Mouse (Mus musculus) embryonic facial prominence, embryonic 10.5 days (tissue): ENCODE data around the gene Mapk1. TPM values are rescaled to one million over a fixed set of nuclear protein-coding genes. Genes with fewer than 3 reads are reported as not detected.

ENCODE experiments used
- DNase-seq: peaks from one replicate; pipeline ENCODE4 v3.0.0-alpha.2; 2017; ENCODE audit warnings: low spot score
- H3K27ac ChIP-seq: fragments of 300-500 bp; sonication (generic); replicated peaks from 2 replicates; pipeline ENCODE4 v1.5.1; 2016; ENCODE audit warnings: mild to moderate bottlenecking
- H3K27me3 ChIP-seq: fragments of 300-500 bp; sonication (generic); replicated peaks from 2 replicates; pipeline ENCODE4 v1.6.1; 2016; ENCODE audit warnings: low read depth, mild to moderate bottlenecking; ENCODE audit not compliant: poor library complexity, severe bottlenecking
- H3K36me3 ChIP-seq: fragments of 300-500 bp; sonication (generic); replicated peaks from 2 replicates; pipeline ENCODE4 v1.6.1; 2016; ENCODE audit warnings: mild to moderate bottlenecking, moderate library complexity
- H3K4me1 ChIP-seq: fragments of 300-500 bp; sonication (generic); 2 replicates; pipeline ENCODE4 v1.6.1; 2016
- H3K4me3 ChIP-seq: fragments of 300-500 bp; sonication (generic); 2 replicates; pipeline ENCODE4 v1.5.1; 2016; ENCODE audit warnings: mild to moderate bottlenecking, moderate library complexity
- H3K9me3 ChIP-seq: fragments of 300-500 bp; sonication (generic); 2 replicates; pipeline ENCODE4 v1.6.1; 2016; ENCODE audit warnings: mild to moderate bottlenecking
- WGBS: fragments of 180-500 bp; shearing (Covaris S2); methylation state at CpG from one replicate; pipeline ENCODE4 v1.1.7; 2016; 5-methylcytosine and 5-hydroxymethylcytosine counted together
- polyA plus RNA-seq: library from polyadenylated mRNA; unstranded; fragments of >200 nt; fragmentation: Nextera tagmentation; extraction: Ambion mirVana; gene quantifications from 2 replicates; pipeline ENCODE4 v1.2.1, GENCODE M21; 2016

The Mapk1 gene
- 141 TPM in 2 replicates for polyA plus RNA-seq

DNA sequence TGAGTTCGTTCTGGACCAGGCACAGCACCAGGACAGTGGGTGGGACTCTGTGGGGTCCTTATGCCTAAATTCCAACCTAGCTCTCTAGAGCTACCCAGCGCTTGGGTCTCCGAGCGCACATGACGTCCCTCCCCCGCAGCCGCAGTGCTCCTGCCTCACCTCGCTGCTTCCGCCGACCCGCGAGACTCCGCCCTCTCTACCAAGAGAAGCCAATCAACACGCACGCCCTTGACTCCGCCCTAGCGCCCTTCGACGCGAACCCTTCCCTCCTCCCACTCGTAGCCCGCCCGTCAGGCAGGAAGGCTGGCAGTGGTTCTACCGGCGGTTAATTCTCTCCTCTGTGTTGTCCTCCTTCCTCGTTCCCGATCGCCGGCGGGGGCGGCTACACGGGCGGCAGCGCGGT is at the start of gene Mapk1:
Gene Mapk1 (plus strand): TSS at position 252 of the 403 bp plus-strand sequence.
- peak within 1 kb of the TSS; percentile 78 for H3K4me3 ChIP-seq

GRCm38 (mm10) chr16:16939543-16939942 is 43.6 kb upstream of the Mapk1 start:
- DNase-seq, result no peak
- WGBS, result 94% methylated on average over 9 of the region's 9 CpGs
- Histone ChIP-seq H3K9me3 (peaks cover 8% of the 10 kb centered on the region), H3K27ac (no peak overlapping the region), H3K27me3 (no peaks in the 10 kb centered on the region), H3K36me3 (no peaks in the 10 kb centered on the region), H3K4me3 (no peak overlapping the region), H3K4me1 (no peaks in the 10 kb centered on the region)

More for the DNA sequence above, at the start of gene Mapk1:
- Histone ChIP-seq H3K4me1 (peaks cover 21% of the 10 kb centered on the region), H3K27ac (peak within 1 kb of the TSS; percentile 97), H3K9me3 (no peaks in the 10 kb centered on the region), H3K27me3 (no peaks in the 10 kb centered on the region), H3K36me3 (peaks cover 24% of the 10 kb centered on the region)
- DNase-seq, result peak; percentile 97
- WGBS, result under 1% methylated on average over 35 of the region's 35 CpGs

GRCm38 (mm10) chr16:16941078-16941477 is 42.1 kb upstream of the Mapk1 start:
- H3K4me3 ChIP-seq, result no peak overlapping the region
- peaks cover 8% of the 10 kb centered on the region for H3K9me3 ChIP-seq
- H3K27ac ChIP-seq, result no peak overlapping the region
- H3K27me3 ChIP-seq, result no peaks in the 10 kb centered on the region
- WGBS, result 95% methylated on average over 2 of the region's 2 CpGs
- H3K36me3 ChIP-seq, result no peaks in the 10 kb centered on the region
- no peak for DNase-seq
- no peaks in the 10 kb centered on the region for H3K4me1 ChIP-seq

- Histone ChIP-seq H3K36me3 (no peaks in the 10 kb centered on the region), H3K4me3 (no peak overlapping the region), H3K9me3 (no peaks in the 10 kb centered on the region), H3K27ac (no peak overlapping the region), H3K4me1 (no peaks in the 10 kb centered on the region), H3K27me3 (no peaks in the 10 kb centered on the region)
- DNase-seq, result peak; percentile 43
- 44% methylated on average over 3 of the region's 5 CpGs for WGBS
Measured at GRCm38 (mm10) chr16:16958575-16958974, 24.6 kb upstream of the Mapk1 start.

- WGBS, result 87% methylated on average over 6 of the region's 6 CpGs
- Histone ChIP-seq H3K9me3 (no peaks in the 10 kb centered on the region), H3K27me3 (no peaks in the 10 kb centered on the region), H3K4me3 (no peak overlapping the region), H3K36me3 (no peaks in the 10 kb centered on the region), H3K27ac (no peak overlapping the region), H3K4me1 (no peaks in the 10 kb centered on the region)
- DNase-seq, result no peak
Measured at GRCm38 (mm10) chr16:16959907-16960306, 23.3 kb upstream of the Mapk1 start.

- no peaks in the 10 kb centered on the region for H3K4me1 ChIP-seq
- 64% methylated on average over 1 of the region's 1 CpGs for WGBS
- DNase-seq, result no peak
Measured at GRCm38 (mm10) chr16:16965149-16965548, 18.0 kb upstream of the Mapk1 start.

DNA sequence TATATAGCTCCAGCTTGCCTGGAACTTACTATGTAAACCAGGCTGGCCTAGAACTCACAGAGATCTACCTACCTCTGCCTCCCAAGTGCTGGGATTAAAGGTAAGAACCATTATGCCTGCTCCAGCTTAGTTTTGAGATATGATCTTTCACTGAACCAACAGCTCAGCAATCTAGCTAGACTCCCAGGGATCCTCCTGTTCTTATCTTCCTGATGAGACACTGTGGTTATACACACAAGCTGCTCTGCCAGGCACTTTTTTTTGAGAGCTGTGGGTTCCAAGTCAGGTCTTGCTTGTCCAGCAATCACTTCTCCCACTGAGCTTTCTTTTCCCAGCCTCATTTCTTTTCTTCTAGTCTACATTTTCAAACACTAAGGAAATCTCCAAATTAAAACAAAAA is 16.9 kb upstream of the Mapk1 start:
- Histone ChIP-seq H3K36me3 (no peaks in the 10 kb centered on the region), H3K9me3 (no peaks in the 10 kb centered on the region), H3K27me3 (no peaks in the 10 kb centered on the region), H3K27ac (no peak overlapping the region), H3K4me3 (no peak overlapping the region), H3K4me1 (no peaks in the 10 kb centered on the region)
- no peak for DNase-seq

More at GRCm38 (mm10) chr16:16965149-16965548, 18.0 kb upstream of the Mapk1 start:
- H3K9me3 ChIP-seq, result no peaks in the 10 kb centered on the region
- no peak overlapping the region for H3K4me3 ChIP-seq
- H3K36me3 ChIP-seq, result no peaks in the 10 kb centered on the region
- no peak overlapping the region for H3K27ac ChIP-seq
- no peaks in the 10 kb centered on the region for H3K27me3 ChIP-seq

DNA sequence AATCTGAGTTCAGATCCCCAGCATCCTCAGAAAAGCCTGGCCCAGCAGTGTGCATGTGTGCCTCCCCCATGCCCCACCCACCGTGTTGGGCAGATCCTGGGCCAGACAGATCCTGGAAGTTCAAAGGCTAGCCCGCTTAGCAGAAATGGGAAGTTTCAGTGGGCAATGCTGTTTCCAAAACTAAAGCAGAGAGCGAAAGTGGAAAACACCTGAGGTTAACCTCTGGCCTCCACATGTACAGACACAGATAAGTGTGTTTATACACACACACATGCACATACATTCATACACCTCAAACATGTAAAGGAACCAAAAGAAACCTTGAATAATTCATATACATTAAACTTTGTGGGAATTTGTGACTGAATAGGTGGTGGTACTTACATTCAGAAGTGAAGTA is 5.1 kb upstream of the Mapk1 start:
- no peak for DNase-seq
- H3K9me3 ChIP-seq, result peaks cover 8% of the 10 kb centered on the region; the same call in 1 of the 2 replicates
- no peaks in the 10 kb centered on the region for H3K36me3 ChIP-seq
- 84% methylated on average over 3 of the region's 3 CpGs for WGBS
- H3K4me1 ChIP-seq, result peaks cover 6% of the 10 kb centered on the region; the same call in 1 of the 2 replicates
- no peak overlapping the region for H3K27ac ChIP-seq
- no peaks in the 10 kb centered on the region for H3K27me3 ChIP-seq
- no peak overlapping the region for H3K4me3 ChIP-seq

DNA sequence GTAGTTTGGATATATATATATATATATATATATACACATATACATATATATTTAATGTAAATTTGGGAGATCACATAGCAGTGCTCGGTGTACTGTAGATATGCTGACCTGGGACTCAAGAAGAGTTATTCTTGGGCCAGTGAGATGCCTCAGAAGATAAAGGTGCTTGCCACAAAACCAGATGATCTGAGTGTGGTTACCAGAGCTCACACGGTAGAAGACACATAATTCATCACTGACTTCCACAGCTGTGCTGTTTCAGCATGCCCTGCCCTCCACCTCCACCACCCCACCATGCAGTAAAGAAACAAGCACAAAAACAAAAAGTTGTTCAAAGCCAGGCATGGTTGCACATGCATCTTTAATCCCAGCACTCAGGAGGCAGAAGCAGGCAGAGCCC is 4.4 kb upstream of the Mapk1 start:
- Histone ChIP-seq H3K27ac (no peak overlapping the region), H3K4me3 (no peak overlapping the region), H3K9me3 (peaks cover 8% of the 10 kb centered on the region; the same call in 1 of the 2 replicates), H3K36me3 (no peaks in the 10 kb centered on the region), H3K27me3 (no peaks in the 10 kb centered on the region), H3K4me1 (peaks cover 6% of the 10 kb centered on the region; the same call in 1 of the 2 replicates)
- no peak for DNase-seq
- 78% methylated on average over 2 of the region's 2 CpGs for WGBS

- Histone ChIP-seq H3K36me3 (peaks cover 20% of the 10 kb centered on the region), H3K9me3 (no peaks in the 10 kb centered on the region), H3K4me3 (peak overlapping the region; percentile 78), H3K4me1 (peaks cover 21% of the 10 kb centered on the region), H3K27ac (peak overlapping the region; percentile 97), H3K27me3 (no peaks in the 10 kb centered on the region)
- 47% methylated on average over 2 of the region's 2 CpGs for WGBS
- no peak for DNase-seq
Measured at GRCm38 (mm10) chr16:16982636-16983035, 546 bp upstream of the Mapk1 start.

GRCm38 (mm10) chr16:16983534-16984422 is 596 bp downstream of the Mapk1 start:
- no peak for DNase-seq
- Histone ChIP-seq H3K27ac (peak overlapping the region; percentile 97), H3K36me3 (peaks cover 30% of the 10 kb centered on the region), H3K9me3 (no peaks in the 10 kb centered on the region), H3K4me3 (peak overlapping the region; percentile 78), H3K27me3 (no peaks in the 10 kb centered on the region), H3K4me1 (peaks cover 21% of the 10 kb centered on the region)
- under 1% methylated on average over 75 of the region's 75 CpGs for WGBS

- peaks cover 37% of the 10 kb centered on the region for H3K36me3 ChIP-seq
- peaks cover 21% of the 10 kb centered on the region for H3K4me1 ChIP-seq
- no peak for DNase-seq
- no peak overlapping the region for H3K27ac ChIP-seq
- H3K9me3 ChIP-seq, result no peaks in the 10 kb centered on the region
- WGBS, result 36% methylated on average over 9 of the region's 9 CpGs
- H3K27me3 ChIP-seq, result no peaks in the 10 kb centered on the region
- peak overlapping the region; percentile 78 for H3K4me3 ChIP-seq
Measured at GRCm38 (mm10) chr16:16984423-16984941, 1.3 kb downstream of the Mapk1 start.

GRCm38 (mm10) chr16:16987248-16987647 is 4.1 kb downstream of the Mapk1 start:
- DNase-seq, result no peak
- peaks cover 49% of the 10 kb centered on the region for H3K36me3 ChIP-seq
- peaks cover 21% of the 10 kb centered on the region for H3K4me1 ChIP-seq
- no peaks in the 10 kb centered on the region for H3K27me3 ChIP-seq
- no peak overlapping the region for H3K4me3 ChIP-seq
- 85% methylated on average over 2 of the region's 2 CpGs for WGBS
- no peaks in the 10 kb centered on the region for H3K9me3 ChIP-seq
- no peak overlapping the region for H3K27ac ChIP-seq
